Mouse (Mus musculus) hindbrain, embryonic 14.5 days (tissue): ENCODE data around the gene Efcab3. TPM values are rescaled to one million over a fixed set of nuclear protein-coding genes. Genes with fewer than 3 reads are reported as not detected.
A peak's percentile ranks its signal among the peaks of the same experiment; 100 is the strongest.
"Not testable (repeated sequence)": the region's sequence is repeated elsewhere in the genome, so short reads cannot be mapped to it uniquely, and the experiment has no call there.

Experiments used
- ATAC-seq: fragments of 200-750 bp; cut with Nextera tagmentation; 2 replicates; pipeline ENCODE4 v1.8.0; 2017; ENCODE audit warnings: moderate number of reproducible peaks, mild to moderate bottlenecking, moderate TSS enrichment, moderate library complexity; ENCODE audit not compliant: low FRiP score
- DNase-seq: peaks from one replicate; pipeline ENCODE4 v3.0.0-alpha.2; 2015; ENCODE audit warnings: low spot score
- H3K27ac ChIP-seq: fragments of 300-500 bp; sonication (generic); 2 replicates; pipeline ENCODE4 v1.5.1; 2014; ENCODE audit warnings: mild to moderate bottlenecking, moderate library complexity
- H3K27me3 ChIP-seq: fragments of 300-500 bp; sonication (generic); 2 replicates; pipeline ENCODE4 v1.6.1; 2014; ENCODE audit warnings: mild to moderate bottlenecking, low read length, mixed read lengths; ENCODE audit not compliant: control insufficient read depth, insufficient read depth
- H3K36me3 ChIP-seq: fragments of 300-500 bp; sonication (generic); replicated peaks from 2 replicates; pipeline ENCODE4 v1.6.1; 2014; ENCODE audit not compliant: control insufficient read depth, insufficient read depth
- H3K4me1 ChIP-seq: fragments of 300-500 bp; sonication (generic); replicated peaks from 2 replicates; pipeline ENCODE4 v1.6.1; 2014; ENCODE audit warnings: antibody characterized with exemption, low read length, mixed read lengths; ENCODE audit not compliant: control insufficient read depth, insufficient read depth
- H3K4me2 ChIP-seq: fragments of 300-500 bp; sonication (generic); replicated peaks from 2 replicates; pipeline ENCODE4 v1.6.1; 2014; ENCODE audit warnings: mild to moderate bottlenecking, moderate library complexity
- H3K4me3 ChIP-seq: fragments of 300-500 bp; sonication (generic); replicated peaks from 2 replicates; pipeline ENCODE4 v1.5.1; 2014; ENCODE audit warnings: mild to moderate bottlenecking, low read length
- H3K9ac ChIP-seq: fragments of 300-500 bp; sonication (generic); 2 replicates; pipeline ENCODE4 v1.6.1; 2014
- H3K9me3 ChIP-seq: fragments of 300-500 bp; sonication (generic); 2 replicates; pipeline ENCODE4 v1.6.1; 2016; ENCODE audit warnings: low read length; ENCODE audit not compliant: control insufficient read depth
- WGBS: fragments of 180-500 bp; shearing (Covaris S2); extraction: QIAGEN DNeasy Blood & Tissue Kit; methylation state at CpG from one replicate; pipeline ENCODE4 v1.1.7; 2014; 5-methylcytosine and 5-hydroxymethylcytosine counted together
- polyA plus RNA-seq: library from polyadenylated mRNA; unstranded; fragments of >200 nt; fragmentation: Nextera tagmentation; extraction: Ambion mirVana; gene quantifications from 2 replicates; pipeline ENCODE4 v1.2.1, GENCODE M21; 2014

Efcab3 gene
- polyA plus RNA-seq, 1 experiment from 2014 or later = not detected

- Histone ChIP-seq H3K4me1 (no peaks in the 10 kb centered on the region), H3K9me3 (0 out of 2 replicates have a peak, but pooled peaks cover 4% of the 10 kb centered on the region), H3K27ac (no peak overlapping the region), H3K36me3 (no peaks in the 10 kb centered on the region), H3K9ac (no peak overlapping the region), H3K27me3 (no peaks in the 10 kb centered on the region), H3K4me2 (no peak overlapping the region), H3K4me3 (no peak overlapping the region)
- 43% methylated on average over 4 of the region's 4 CpGs for WGBS
- ATAC-seq (no peak), DNase-seq (no peak)
Observed at GRCm38 (mm10) chr11:105120551-105121061, 57.2 kb downstream of the Efcab3 start.

- DNase-seq, H3K27ac ChIP-seq, H3K4me1 ChIP-seq, H3K4me2 ChIP-seq, ATAC-seq, H3K4me3 ChIP-seq, H3K9ac ChIP-seq, H3K9me3 ChIP-seq, H3K27me3 ChIP-seq, H3K36me3 ChIP-seq: not testable (repeated sequence)
- 78% methylated on average over 5 of the region's 5 CpGs for WGBS
Observed at GRCm38 (mm10) chr11:105121792-105122191, 58.4 kb downstream of the Efcab3 start.

GRCm38 (mm10) chr11:105123986-105124385, 60.6 kb downstream of the Efcab3 start:
- DNase-seq = peak; percentile 68
- no peak overlapping the region for H3K27ac ChIP-seq
- 4% methylated on average over 9 of the region's 9 CpGs for WGBS
- no peak for ATAC-seq
- H3K36me3 ChIP-seq = 0 out of 2 replicates have a peak, but pooled peaks cover 3% of the 10 kb centered on the region
- H3K4me1 ChIP-seq = peaks cover 10% of the 10 kb centered on the region
- 0 out of 2 replicates have a peak, but pooled peaks cover 4% of the 10 kb centered on the region for H3K9me3 ChIP-seq
- H3K9ac ChIP-seq = no peak overlapping the region
- H3K4me2 ChIP-seq = no peak overlapping the region
- no peak overlapping the region for H3K4me3 ChIP-seq
- no peaks in the 10 kb centered on the region for H3K27me3 ChIP-seq

DNA sequence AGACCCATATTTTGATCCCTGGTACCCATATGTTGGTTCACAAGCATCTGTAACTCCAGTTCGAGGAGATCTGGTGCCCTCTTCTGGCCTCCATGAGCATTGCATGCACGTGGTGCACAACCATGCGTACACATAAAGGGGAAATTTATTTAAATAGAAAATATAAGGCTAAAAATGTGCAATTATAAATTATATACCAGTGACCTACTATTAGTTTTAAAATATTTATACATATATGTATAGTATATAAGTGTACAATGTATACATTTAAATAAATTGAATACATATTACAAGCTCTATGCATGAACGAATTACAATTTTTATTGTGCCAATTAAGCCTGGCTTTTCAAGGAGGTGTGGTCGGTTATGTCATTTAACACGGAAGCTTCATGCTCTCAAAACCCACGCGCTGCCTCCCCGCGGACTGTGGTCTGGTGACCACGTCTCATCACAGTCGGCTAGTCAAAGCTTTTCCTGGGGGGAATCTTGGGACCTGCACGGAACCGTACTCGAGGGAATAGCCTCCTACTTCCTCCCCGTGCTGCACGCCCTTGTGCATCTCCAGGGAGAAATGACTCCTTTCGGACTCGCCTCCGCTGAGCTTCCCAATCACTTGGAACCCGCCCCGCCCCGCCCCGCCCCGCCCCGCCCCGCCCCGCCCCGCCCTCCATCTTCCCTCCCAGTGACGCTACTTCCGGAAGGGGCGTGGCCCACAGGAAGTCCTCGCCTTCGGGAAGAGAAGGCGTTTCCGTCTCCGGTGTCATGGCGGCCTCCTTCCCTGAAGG, 62.5 kb downstream of the Efcab3 start, which contains the start of gene Mettl2:
TSS of gene Mettl2 (plus strand) at position 691 of the 785 bp plus-strand sequence.
- peak; percentile 90 for DNase-seq
- H3K27ac ChIP-seq = peak within 1 kb of the TSS; percentile 85
- H3K4me3 ChIP-seq = peak within 1 kb of the TSS; percentile 94
- 1% methylated on average over 36 of the region's 38 CpGs for WGBS
- H3K9ac ChIP-seq = peak within 1 kb of the TSS; percentile 75
- H3K27me3 ChIP-seq = no peaks in the 10 kb centered on the region
- H3K4me1 ChIP-seq = peaks cover 10% of the 10 kb centered on the region
- 0 out of 2 replicates have a peak, but pooled peaks cover 4% of the 10 kb centered on the region for H3K9me3 ChIP-seq
- peaks cover 11% of the 10 kb centered on the region for H3K36me3 ChIP-seq
- H3K4me2 ChIP-seq = peak within 1 kb of the TSS; percentile 88
- ATAC-seq = peak; percentile 91

- Histone ChIP-seq H3K9ac (peak overlapping the region; percentile 75), H3K4me3 (peak overlapping the region; percentile 94), H3K4me2 (peak overlapping the region; percentile 88), H3K4me1 (peaks cover 10% of the 10 kb centered on the region), H3K27me3 (no peaks in the 10 kb centered on the region), H3K36me3 (peaks cover 18% of the 10 kb centered on the region), H3K9me3 (0 out of 2 replicates have a peak, but pooled peaks cover 4% of the 10 kb centered on the region), H3K27ac (peak overlapping the region; percentile 61; the same call in 1 of the 2 replicates)
- 0% methylated on average over 49 of the region's 49 CpGs for WGBS
- ATAC-seq = peak; percentile 44
- DNase-seq = no peak
Observed at GRCm38 (mm10) chr11:105126520-105127029, 63.2 kb downstream of the Efcab3 start.

GRCm38 (mm10) chr11:105135692-105136091, 72.3 kb downstream of the Efcab3 start:
- H3K27me3 ChIP-seq = no peaks in the 10 kb centered on the region
- DNase-seq (no peak), ATAC-seq (no peak)
- H3K9ac ChIP-seq = no peak overlapping the region
- no peak overlapping the region for H3K4me3 ChIP-seq
- H3K36me3 ChIP-seq = peaks cover 100% of the 10 kb centered on the region
- H3K9me3 ChIP-seq = no peaks in the 10 kb centered on the region
- H3K4me2 ChIP-seq = no peak overlapping the region
- no peaks in the 10 kb centered on the region for H3K4me1 ChIP-seq
- 98% methylated on average over 7 of the region's 7 CpGs for WGBS
- H3K27ac ChIP-seq = no peak overlapping the region

DNA sequence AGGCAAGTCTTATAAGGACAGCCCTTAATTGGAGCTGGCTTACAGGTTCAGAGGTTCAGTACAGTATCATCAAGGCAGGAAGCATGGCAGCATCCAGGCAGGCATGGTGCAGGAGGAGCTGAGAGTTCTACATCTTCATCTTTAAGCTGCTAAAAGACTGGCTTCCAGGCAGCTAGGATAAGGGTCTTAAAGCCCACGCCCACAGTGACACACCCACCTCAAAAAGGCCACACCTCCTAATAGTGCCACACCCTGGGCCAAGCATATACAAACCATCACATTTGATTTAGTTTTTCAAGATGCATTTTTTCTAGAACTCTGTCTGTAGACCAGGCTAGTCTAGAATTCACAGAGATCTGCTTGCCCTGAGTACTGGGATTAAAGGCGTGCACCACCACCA, 73.9 kb downstream of the Efcab3 start:
- H3K4me3 ChIP-seq, H3K4me2 ChIP-seq, H3K27ac ChIP-seq, H3K4me1 ChIP-seq, DNase-seq, H3K9ac ChIP-seq, H3K9me3 ChIP-seq, ATAC-seq, H3K27me3 ChIP-seq: not testable (repeated sequence)
- WGBS = 89% methylated on average over 2 of the region's 2 CpGs
- H3K36me3 ChIP-seq = peaks cover 100% of the 10 kb centered on the region

- DNase-seq, H3K4me2 ChIP-seq, H3K4me3 ChIP-seq, H3K9me3 ChIP-seq, H3K27ac ChIP-seq, H3K27me3 ChIP-seq, H3K9ac ChIP-seq, H3K4me1 ChIP-seq, ATAC-seq: not testable (repeated sequence)
- H3K36me3 ChIP-seq = peaks cover 68% of the 10 kb centered on the region
- 98% methylated on average over 7 of the region's 8 CpGs for WGBS
Observed at GRCm38 (mm10) chr11:105140512-105140911, 77.1 kb downstream of the Efcab3 start.

GRCm38 (mm10) chr11:105141115-105141514, 77.7 kb downstream of the Efcab3 start:
- 92% methylated on average over 5 of the region's 5 CpGs for WGBS
- peaks cover 62% of the 10 kb centered on the region for H3K36me3 ChIP-seq
- no peak overlapping the region for H3K27ac ChIP-seq
- no peaks in the 10 kb centered on the region for H3K27me3 ChIP-seq
- H3K9me3 ChIP-seq = no peaks in the 10 kb centered on the region
- ATAC-seq (no peak), DNase-seq (no peak)
- no peak overlapping the region for H3K4me2 ChIP-seq
- H3K4me3 ChIP-seq = no peak overlapping the region
- H3K4me1 ChIP-seq = no peaks in the 10 kb centered on the region
- no peak overlapping the region for H3K9ac ChIP-seq
